In the genomic region with DNA sequence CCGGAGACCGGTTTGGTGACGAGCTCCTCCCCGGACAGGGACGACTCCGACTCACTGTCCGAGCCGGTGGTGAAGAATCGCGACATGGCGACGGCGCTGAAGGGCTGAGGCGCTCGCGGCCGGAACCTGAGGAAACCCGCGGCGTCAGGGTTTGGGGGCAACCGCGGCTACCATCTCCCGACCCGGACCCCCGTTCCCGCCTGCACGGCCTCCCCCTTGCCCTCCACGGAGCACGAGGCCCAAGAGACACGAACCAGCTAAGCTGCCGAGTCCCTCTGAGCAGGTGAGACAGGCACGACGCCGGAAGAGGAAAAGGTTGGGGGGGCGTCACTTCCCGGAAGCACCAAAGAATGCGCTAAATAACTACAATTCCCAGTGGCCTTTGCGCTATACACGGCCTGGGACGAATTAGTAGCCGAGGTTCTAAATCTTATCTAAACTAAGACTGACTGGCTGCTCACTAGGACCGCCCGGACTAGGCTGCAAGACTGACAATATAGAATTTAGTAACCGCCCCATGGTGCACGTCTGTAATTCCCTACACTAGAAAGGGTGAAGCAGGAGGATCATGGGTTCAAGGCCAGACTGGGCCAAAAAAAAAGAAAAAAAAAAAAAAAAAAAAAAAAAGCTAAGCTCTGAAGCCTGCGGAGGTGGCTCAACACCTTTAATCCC, we compare ENCODE assay signal across 8 mouse cellular contexts. TPM values are rescaled to one million over a fixed set of nuclear protein-coding genes. Genes with fewer than 3 reads are reported as not detected.
DNase-seq lines count a peak whose midpoint lies in the region; ATAC-seq and TF ChIP-seq lines count a peak whose summit lies in the region.

A gene (minus strand): TSS at position 318 of the 672 bp plus-strand sequence.

- H3K4me3 ChIP-seq in embryonic facial prominence, embryonic 14.5 days (ENCODE audit: low read depth, low read length): peak within 1 kb of the TSS; percentile 94
- H3K4me3 ChIP-seq in heart, adult 2 months: peak within 1 kb of the TSS; percentile 91
- peak within 1 kb of the TSS; percentile 96 for H3K4me3 ChIP-seq in limb, embryonic 13.5 days
- peak within 1 kb of the TSS; percentile 98 for H3K4me3 ChIP-seq in midbrain, embryonic 16.5 days (ENCODE audit: low read depth, low read length)

- peak; percentile 52; the same call in 1 of the 2 replicates for TF ChIP-seq EP300 in heart, adult 2 months (IDR thresholded peaks at IDR 0.05; ENCODE audit: insufficient read depth, low read depth, low read length)

- no peaks in the 10 kb centered on the region for H3K9me3 ChIP-seq in embryonic facial prominence, embryonic 14.5 days (ENCODE audit: control insufficient read depth, low read length)
- no peaks in the 10 kb centered on the region for H3K9me3 ChIP-seq in limb, embryonic 13.5 days
- no peaks in the 10 kb centered on the region for H3K9me3 ChIP-seq in midbrain, embryonic 16.5 days (replicated peaks; ENCODE audit: control insufficient read depth, low read length, poor library complexity, severe bottlenecking)

- DNase-seq in 416B (ENCODE audit: low read depth): peak; percentile 96
- DNase-seq in adrenal gland, postnatal 4 days (ENCODE audit: low spot score in 2 of 2): peak; percentile 48 to 66
- peak; percentile 98 for DNase-seq in embryonic facial prominence, embryonic 14.5 days (ENCODE audit: low spot score)
- peak; percentile 84 to 90 for DNase-seq in heart, adult 2 months
- DNase-seq in kidney, adult 8-10 months: peak; percentile 89 to 91
- DNase-seq in spleen, postnatal 10 days (ENCODE audit: low spot score in 2 of 2): peak; percentile 74 to 84

- H3K4me2 ChIP-seq in embryonic facial prominence, embryonic 14.5 days (ENCODE audit: low read depth, low read length): peak within 1 kb of the TSS; percentile 69
- H3K4me2 ChIP-seq in limb, embryonic 13.5 days (replicated peaks): peak within 1 kb of the TSS; percentile 70
- peak within 1 kb of the TSS; percentile 93 for H3K4me2 ChIP-seq in midbrain, embryonic 16.5 days (ENCODE audit: low read length)

- H3K79me2 ChIP-seq in heart, adult 2 months (replicated peaks; ENCODE audit: control insufficient read depth, insufficient read depth, low read length): no peaks in the 10 kb centered on the region

- peaks cover 6% of the 10 kb centered on the region; the same call in 1 of the 2 replicates for H3K4me1 ChIP-seq in embryonic facial prominence, embryonic 14.5 days (ENCODE audit: control insufficient read depth, insufficient read depth, low read length)
- no peaks in the 10 kb centered on the region; the same call in 1 of the 2 replicates for H3K4me1 ChIP-seq in heart, adult 2 months (ENCODE audit: control insufficient read depth, insufficient read depth, low read length)
- H3K4me1 ChIP-seq in limb, embryonic 13.5 days: peaks cover 8% of the 10 kb centered on the region
- peaks cover 8% of the 10 kb centered on the region for H3K4me1 ChIP-seq in midbrain, embryonic 16.5 days (ENCODE audit: control insufficient read depth, insufficient read depth, low read length)

- TF ChIP-seq CTCF in heart, adult 2 months (IDR thresholded peaks at IDR 0.05): no peak

- no peaks in the 10 kb centered on the region for H3K27me3 ChIP-seq in embryonic facial prominence, embryonic 14.5 days (replicated peaks; ENCODE audit: control insufficient read depth, insufficient read depth, low read length)
- H3K27me3 ChIP-seq in heart, adult 2 months (ENCODE audit: control insufficient read depth, insufficient read depth, low read length): no peaks in the 10 kb centered on the region
- no peaks in the 10 kb centered on the region for H3K27me3 ChIP-seq in limb, embryonic 13.5 days
- no peaks in the 10 kb centered on the region for H3K27me3 ChIP-seq in midbrain, embryonic 16.5 days (ENCODE audit: control insufficient read depth, insufficient read depth, low read depth, low read length)

- WGBS in embryonic facial prominence, embryonic 14.5 days: under 1% methylated on average over 38 of the region's 46 CpGs
- under 1% methylated on average over 46 of the region's 46 CpGs for WGBS in heart, adult 2 months
- WGBS in limb, embryonic 13.5 days: under 1% methylated on average over 46 of the region's 46 CpGs
- WGBS in midbrain, embryonic 16.5 days: under 1% methylated on average over 46 of the region's 46 CpGs

- H3K9ac ChIP-seq in embryonic facial prominence, embryonic 14.5 days (ENCODE audit: low read depth, low read length): peak within 1 kb of the TSS; percentile 84
- H3K9ac ChIP-seq in heart, adult 2 months (ENCODE audit: low read depth, low read length): peak within 1 kb of the TSS; percentile 96
- H3K9ac ChIP-seq in limb, embryonic 13.5 days: peak within 1 kb of the TSS; percentile 89
- H3K9ac ChIP-seq in midbrain, embryonic 16.5 days (ENCODE audit: low read depth, low read length): peak within 1 kb of the TSS; percentile 88

- ATAC-seq in embryonic facial prominence, embryonic 14.5 days (ENCODE audit: low read depth): peak; percentile 97
- peak; percentile 95 for ATAC-seq in limb, embryonic 13.5 days (ENCODE audit: low FRiP score, low read depth)
- ATAC-seq in midbrain, embryonic 16.5 days: peak; percentile 97

- intact Hi-C loops in heart, adult 2 months (cut with DNase I): loop anchor here (2.0 kb wide), 2 partner anchors 17 to 91 kb away; a partner anchor contains a TSS

- H3K36me3 ChIP-seq in embryonic facial prominence, embryonic 14.5 days (ENCODE audit: control insufficient read depth, insufficient read depth, low read length): peaks cover 36% of the 10 kb centered on the region
- peaks cover 9% of the 10 kb centered on the region; the same call in 1 of the 2 replicates for H3K36me3 ChIP-seq in heart, adult 2 months (ENCODE audit: control insufficient read depth, insufficient read depth, low read length)
- peaks cover 37% of the 10 kb centered on the region for H3K36me3 ChIP-seq in limb, embryonic 13.5 days
- peaks cover 20% of the 10 kb centered on the region for H3K36me3 ChIP-seq in midbrain, embryonic 16.5 days (ENCODE audit: control insufficient read depth, insufficient read depth, low read length)

- peak; percentile 80 for TF ChIP-seq POLR2A in heart, adult 2 months (IDR thresholded peaks at IDR 0.05; ENCODE audit: insufficient read depth, low read depth, low read length)

- H3K27ac ChIP-seq in embryonic facial prominence, embryonic 14.5 days (replicated peaks; ENCODE audit: low read depth, low read length): peak within 1 kb of the TSS; percentile 84
- peak within 1 kb of the TSS; percentile 83 for H3K27ac ChIP-seq in heart, adult 2 months
- peak within 1 kb of the TSS; percentile 77 for H3K27ac ChIP-seq in limb, embryonic 13.5 days
- peak within 1 kb of the TSS; percentile 81 for H3K27ac ChIP-seq in midbrain, embryonic 16.5 days (ENCODE audit: low read length)

RNA-seq across cellular contexts. Expression of the gene that starts here (rescaled TPM):
- total RNA-seq in adrenal gland, postnatal 4 days (2021): 100 to 1,000 TPM; 255 to 260 TPM
- polyA plus RNA-seq in embryonic facial prominence, embryonic 14.5 days (2014; fragmentation: Nextera tagmentation; extraction: Ambion mirVana): 158 and 167 TPM in 2 replicates
- 100 to 1,000 TPM; 133 to 159 TPM for total RNA-seq in heart, adult 2 months (2021)
- polyA plus RNA-seq in heart, adult 2 months (2012; rRNA removed): 59.3 and 72.6 TPM in 2 replicates
- polyA plus RNA-seq in limb, embryonic 13.5 days (2015; fragmentation: Nextera tagmentation; extraction: Ambion mirVana): 207 and 208 TPM in 2 replicates
- 177 and 184 TPM in 2 replicates for polyA plus RNA-seq in midbrain, embryonic 16.5 days (2015; fragmentation: Nextera tagmentation; extraction: Ambion mirVana)

Comparison
In these comparisons a context has a peak if more than half of its experiments do, and no peak if none do; other contexts are left out.
1. Peak in every context shown above with its lines: DNase-seq, ATAC-seq, H3K4me3 ChIP-seq and H3K27ac ChIP-seq.